Mouse (Mus musculus): ENCODE data around the gene Tbccd1.
"Not testable (repeated sequence)": the region's sequence is repeated elsewhere in the genome, so short reads cannot be mapped to it uniquely, and the experiment has no call there.

Tbccd1 gene

GRCm38 (mm10) chr16:22789908-22790367 is 67.5 kb downstream of the Tbccd1 start:
- DNase-seq (ENCODE audit: extremely low spot score, low read depth, low spot score): no peak

- DNase-seq (ENCODE audit: extremely low spot score, low read depth, low spot score): no peak
Measured at GRCm38 (mm10) chr16:22782686-22783085, 74.8 kb downstream of the Tbccd1 start.

- no peak for DNase-seq (ENCODE audit: extremely low spot score, low read depth, low spot score)
Measured at GRCm38 (mm10) chr16:22779228-22779835, 78.1 kb downstream of the Tbccd1 start.

- not testable (repeated sequence) for DNase-seq (ENCODE audit: extremely low spot score, low read depth, low spot score)
Measured at GRCm38 (mm10) chr16:22778296-22778695, 79.2 kb downstream of the Tbccd1 start.

GRCm38 (mm10) chr16:22775471-22775985 is 81.9 kb downstream of the Tbccd1 start:
- DNase-seq (ENCODE audit: extremely low spot score, low read depth, low spot score): no peak

GRCm38 (mm10) chr16:22768661-22769060 is 88.8 kb downstream of the Tbccd1 start:
- DNase-seq (ENCODE audit: extremely low spot score, low read depth, low spot score): no peak

GRCm38 (mm10) chr16:22767405-22767804 is 90.1 kb downstream of the Tbccd1 start:
- no peak for DNase-seq (ENCODE audit: extremely low spot score, low read depth, low spot score)

- DNase-seq (ENCODE audit: extremely low spot score, low read depth, low spot score): no peak
Measured at GRCm38 (mm10) chr16:22766738-22767211, 90.7 kb downstream of the Tbccd1 start.

- no peak for DNase-seq (ENCODE audit: extremely low spot score, low read depth, low spot score)
Measured at GRCm38 (mm10) chr16:22765531-22765930, 91.9 kb downstream of the Tbccd1 start.

All from hindlimb bud, embryonic 11.5 days (tissue).